Mouse (Mus musculus): ENCODE measurements around the gene Zcwpw1. TPM values are rescaled to one million over a fixed set of nuclear protein-coding genes. Genes with fewer than 3 reads are reported as not detected.
"Not testable (repeated sequence)": the region's sequence is repeated elsewhere in the genome, so short reads cannot be mapped to it uniquely, and the experiment has no call there.

The Zcwpw1 gene
- polyA plus RNA-seq, 1 experiment from 2014 or later: 17.7 TPM

- DNase-seq (ENCODE audit: low spot score): no peak
Measured at GRCm38 (mm10) chr5:137830238-137830637, 42.6 kb downstream of the Zcwpw1 start.

DNA sequence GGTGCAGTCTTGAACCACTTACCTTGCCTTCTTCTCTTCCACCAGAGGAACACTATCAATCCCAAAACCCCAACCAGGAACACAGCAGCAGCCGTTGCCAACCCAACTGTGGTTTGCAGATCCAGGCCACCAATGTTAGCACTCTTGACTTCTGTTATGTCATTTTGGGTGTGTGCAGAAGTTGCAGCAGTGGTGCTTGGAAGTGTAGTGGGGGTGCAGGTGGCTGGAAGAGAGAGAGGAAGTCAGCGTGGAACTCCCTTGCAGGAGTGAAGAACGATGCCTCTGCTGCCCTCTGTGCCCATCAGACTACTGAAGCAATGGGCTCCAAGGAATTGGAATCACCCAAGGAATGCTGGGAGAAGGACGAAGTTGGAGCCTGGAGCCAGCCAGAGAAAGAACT is 43.5 kb downstream of the Zcwpw1 start:
- no peak for DNase-seq (ENCODE audit: low spot score)

DNA sequence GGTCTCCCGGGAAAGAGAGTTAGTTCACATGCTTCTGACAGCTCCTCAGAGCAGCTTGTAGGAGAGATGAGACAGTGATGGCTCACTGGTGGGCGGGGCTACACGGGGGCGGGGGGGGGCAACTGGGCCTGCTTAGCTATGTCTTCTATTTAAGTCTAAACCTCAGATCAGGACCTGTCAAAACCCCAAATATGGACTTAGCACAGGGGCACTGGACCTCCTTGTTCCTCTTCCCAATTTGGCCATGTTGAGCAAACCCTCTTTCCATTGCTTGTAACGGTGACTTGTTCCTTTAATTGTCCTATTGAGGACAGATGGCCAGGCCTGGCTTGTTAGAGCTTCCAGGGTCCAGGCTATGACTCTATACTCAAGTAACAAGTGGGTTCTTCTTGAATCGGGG is 43.9 kb downstream of the Zcwpw1 start:
- no peak for DNase-seq (ENCODE audit: low spot score)

GRCm38 (mm10) chr5:137833500-137833899 is 45.9 kb downstream of the Zcwpw1 start:
- no peak for DNase-seq (ENCODE audit: low spot score)

DNA sequence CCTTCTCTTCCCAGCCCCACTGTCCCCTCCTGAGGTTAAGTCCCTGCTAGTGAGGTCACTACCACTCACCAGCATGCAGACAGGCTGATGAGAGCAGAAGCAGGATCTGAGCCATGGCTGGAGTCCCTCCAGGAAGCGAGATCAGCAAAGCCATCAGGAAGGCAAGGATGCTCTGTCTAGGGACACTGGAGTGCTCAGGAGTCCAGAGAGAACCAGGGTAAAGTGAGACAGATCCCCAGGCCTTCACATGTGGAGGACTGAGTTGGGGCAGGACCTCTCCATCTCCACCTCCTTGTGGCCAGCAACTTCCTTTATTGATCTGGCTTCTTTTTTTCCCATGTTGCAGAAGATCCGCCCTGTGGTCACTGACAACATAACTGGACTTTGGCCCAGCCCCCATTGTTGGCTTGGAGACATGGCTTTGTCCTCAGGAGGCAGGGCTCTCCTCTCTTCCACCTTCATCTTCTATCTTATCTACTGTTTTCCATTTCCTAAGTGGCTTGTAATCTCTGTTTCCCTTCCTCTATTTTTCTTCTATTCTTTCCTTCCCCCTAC is 48.4 kb downstream of the Zcwpw1 start, which contains the start of gene Pilra:
Pilra (minus strand) TSS at position 316 of the 555 bp plus-strand sequence.
- DNase-seq (ENCODE audit: low spot score): not testable (repeated sequence)

- no peak for DNase-seq (ENCODE audit: low spot score)
Measured at GRCm38 (mm10) chr5:137836611-137837010, 49.0 kb downstream of the Zcwpw1 start.

DNA sequence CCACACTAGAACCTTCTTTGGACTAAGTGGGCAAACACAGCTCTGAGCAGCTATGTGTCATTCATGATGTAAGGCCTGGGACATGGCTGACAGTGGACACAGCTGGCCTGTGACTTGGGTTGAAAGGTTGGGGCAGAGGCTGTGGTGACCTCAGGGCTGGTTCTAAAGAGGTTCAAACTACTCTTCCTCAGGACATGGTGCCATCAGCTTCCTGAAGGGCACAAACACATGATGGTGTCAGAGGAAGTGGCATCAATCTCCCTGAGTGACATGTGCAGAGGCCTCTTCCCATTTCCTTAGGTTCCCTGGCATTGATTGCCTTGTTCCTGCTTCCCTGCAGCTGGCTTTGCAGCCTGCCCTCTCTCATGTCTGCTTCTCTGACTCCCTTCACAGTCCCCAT is 49.5 kb downstream of the Zcwpw1 start:
- not testable (repeated sequence) for DNase-seq (ENCODE audit: low spot score)

DNA sequence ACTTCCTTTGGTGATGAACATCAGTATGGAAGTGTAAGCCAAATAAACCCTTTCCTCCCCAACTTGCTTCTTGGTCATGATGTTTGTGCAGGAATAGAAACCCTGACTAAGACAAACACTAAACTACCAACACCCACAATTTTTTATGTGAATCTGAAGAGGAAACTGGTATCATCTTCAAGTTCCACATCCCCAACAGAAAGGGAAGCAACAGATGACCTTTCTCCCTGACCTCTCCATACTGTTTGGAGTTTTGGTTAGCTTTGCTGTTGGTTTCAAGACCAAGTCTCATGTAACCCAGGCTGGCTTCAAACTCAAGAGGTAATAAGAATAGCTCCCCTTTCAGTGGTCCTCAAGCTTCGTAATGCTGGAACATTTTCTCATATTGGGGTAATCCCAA is 62.7 kb downstream of the Zcwpw1 start:
- DNase-seq (ENCODE audit: low spot score): not testable (repeated sequence)

- not testable (repeated sequence) for DNase-seq (ENCODE audit: low spot score)
Measured at GRCm38 (mm10) chr5:137854907-137855306, 67.3 kb downstream of the Zcwpw1 start.

GRCm38 (mm10) chr5:137856870-137857269 is 69.3 kb downstream of the Zcwpw1 start:
- DNase-seq (ENCODE audit: low spot score): not testable (repeated sequence)

DNA sequence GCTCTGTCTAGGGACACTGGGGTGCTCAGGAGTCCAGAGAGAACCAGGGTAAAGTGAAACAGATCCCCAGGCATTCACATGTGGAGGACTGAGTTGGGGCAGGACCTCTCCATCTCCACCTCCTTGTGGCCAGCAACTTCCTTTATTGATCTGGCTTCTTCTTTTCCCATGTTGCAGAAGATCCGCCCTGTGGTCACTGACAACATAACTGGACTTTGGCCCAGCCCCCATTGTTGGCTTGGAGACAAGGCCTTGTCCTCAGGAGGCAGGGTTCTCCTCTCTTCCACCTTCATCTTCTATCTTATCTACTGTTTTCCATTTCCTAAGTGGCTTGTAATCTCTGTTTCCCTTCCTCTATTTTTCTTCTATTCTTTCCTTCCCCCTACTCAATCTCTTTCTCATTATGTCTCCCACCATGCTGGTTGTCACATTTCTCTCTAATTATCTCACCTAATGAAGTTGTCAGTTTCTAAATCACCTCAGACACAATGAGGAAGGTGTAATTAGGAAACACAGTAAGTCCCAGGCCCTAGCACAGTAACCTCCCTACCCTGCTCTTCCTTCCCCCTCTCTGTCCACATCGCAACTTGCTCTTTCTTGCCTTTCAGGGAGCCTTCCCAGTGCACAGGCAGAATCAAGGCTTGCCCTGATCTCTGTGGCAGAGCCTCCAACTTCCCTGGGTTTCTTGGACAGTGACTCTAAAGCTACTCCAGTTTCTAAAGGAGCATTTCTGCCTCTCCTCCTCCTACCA is 70.5 kb downstream of the Zcwpw1 start, which contains the start of gene Pilrb1:
Pilrb1 (minus strand) TSS at position 147 of the 751 bp plus-strand sequence.
- DNase-seq (ENCODE audit: low spot score): not testable (repeated sequence)

GRCm38 (mm10) chr5:137864008-137864407 is 76.4 kb downstream of the Zcwpw1 start:
- not testable (repeated sequence) for DNase-seq (ENCODE audit: low spot score)

GRCm38 (mm10) chr5:137868600-137868999 is 81.0 kb downstream of the Zcwpw1 start:
- not testable (repeated sequence) for DNase-seq (ENCODE audit: low spot score)

GRCm38 (mm10) chr5:137871644-137872380 is 84.2 kb downstream of the Zcwpw1 start, which contains the start of gene Pilrb2:
Gene Pilrb2, minus strand, starts transcription at chr5:137871815.
- not testable (repeated sequence) for DNase-seq (ENCODE audit: low spot score)

Other genes starting within 250 kb of the Zcwpw1 start
- 0.14 TPM in 1 of 2 replicates, not detected in the other for gene Actl6b, start 234.3 kb upstream of the Zcwpw1 start, polyA plus RNA-seq (2015; fragmentation: Nextera tagmentation; extraction: Ambion mirVana)
- gene Tfr2, start 218.0 kb upstream of the Zcwpw1 start, polyA plus RNA-seq (2015; fragmentation: Nextera tagmentation; extraction: Ambion mirVana): 0.98 and 1.2 TPM in 2 replicates
- 53.3 and 58.5 TPM in 2 replicates for gene Mospd3, start 186.7 kb upstream of the Zcwpw1 start, polyA plus RNA-seq (2015; fragmentation: Nextera tagmentation; extraction: Ambion mirVana)
- 18.6 and 21.1 TPM in 2 replicates for gene Pcolce, start 174.0 kb upstream of the Zcwpw1 start, polyA plus RNA-seq (2015; fragmentation: Nextera tagmentation; extraction: Ambion mirVana)
- gene Fbxo24, start 158.8 kb upstream of the Zcwpw1 start, polyA plus RNA-seq (2015; fragmentation: Nextera tagmentation; extraction: Ambion mirVana): 0.05 and 0.14 TPM in 2 replicates
- gene Lrch4, start 158.7 kb upstream of the Zcwpw1 start, polyA plus RNA-seq (2015; fragmentation: Nextera tagmentation; extraction: Ambion mirVana): 201 and 205 TPM in 2 replicates
- gene Gm20605, start 158.6 kb upstream of the Zcwpw1 start, polyA plus RNA-seq (2015; fragmentation: Nextera tagmentation; extraction: Ambion mirVana): 16.7 and 20.8 TPM in 2 replicates
- 30.0 and 32.9 TPM in 2 replicates for gene Sap25, start 146.5 kb upstream of the Zcwpw1 start, polyA plus RNA-seq (2015; fragmentation: Nextera tagmentation; extraction: Ambion mirVana)
- 0.09 TPM in 1 of 2 replicates, not detected in the other for gene Irs3, start 142.1 kb upstream of the Zcwpw1 start, polyA plus RNA-seq (2015; fragmentation: Nextera tagmentation; extraction: Ambion mirVana)
- gene Agfg2, start 103.1 kb upstream of the Zcwpw1 start, polyA plus RNA-seq (2015; fragmentation: Nextera tagmentation; extraction: Ambion mirVana): 109 and 142 TPM in 2 replicates
- 7.2 and 8.8 TPM in 2 replicates for gene Nyap1, start 46.2 kb upstream of the Zcwpw1 start, polyA plus RNA-seq (2015; fragmentation: Nextera tagmentation; extraction: Ambion mirVana)
- 353 and 419 TPM in 2 replicates for gene Tsc22d4, start 42.1 kb upstream of the Zcwpw1 start, polyA plus RNA-seq (2015; fragmentation: Nextera tagmentation; extraction: Ambion mirVana)
- 69.4 and 69.6 TPM in 2 replicates for gene Ppp1r35, start 8.9 kb upstream of the Zcwpw1 start, polyA plus RNA-seq (2015; fragmentation: Nextera tagmentation; extraction: Ambion mirVana)
- gene Mepce, start 143 bp upstream of the Zcwpw1 start, polyA plus RNA-seq (2015; fragmentation: Nextera tagmentation; extraction: Ambion mirVana): 13.1 and 17.2 TPM in 2 replicates
- gene Pilra, start 48.5 kb downstream of the Zcwpw1 start, polyA plus RNA-seq (2015; fragmentation: Nextera tagmentation; extraction: Ambion mirVana): 1.4 and 1.8 TPM in 2 replicates
- 2.0 and 2.8 TPM in 2 replicates for gene Pilrb1, start 70.3 kb downstream of the Zcwpw1 start, polyA plus RNA-seq (2015; fragmentation: Nextera tagmentation; extraction: Ambion mirVana)
- 1.6 and 1.8 TPM in 2 replicates for gene Pilrb2, start 84.0 kb downstream of the Zcwpw1 start, polyA plus RNA-seq (2015; fragmentation: Nextera tagmentation; extraction: Ambion mirVana)
- gene Cyp3a13, start 133.8 kb downstream of the Zcwpw1 start, polyA plus RNA-seq (2015; fragmentation: Nextera tagmentation; extraction: Ambion mirVana): 0.22 and 0.26 TPM in 2 replicates
- not detected in 2 replicates for gene Gjc3, start 175.3 kb downstream of the Zcwpw1 start, polyA plus RNA-seq (2015; fragmentation: Nextera tagmentation; extraction: Ambion mirVana)
- 0.15 and 0.27 TPM in 2 replicates for gene Azgp1, start 193.7 kb downstream of the Zcwpw1 start, polyA plus RNA-seq (2015; fragmentation: Nextera tagmentation; extraction: Ambion mirVana)
- not detected in 2 replicates for gene Smok3a, start 233.5 kb downstream of the Zcwpw1 start, polyA plus RNA-seq (2015; fragmentation: Nextera tagmentation; extraction: Ambion mirVana)
- gene Smok3b, start 233.6 kb downstream of the Zcwpw1 start, polyA plus RNA-seq (2015; fragmentation: Nextera tagmentation; extraction: Ambion mirVana): not detected in 2 replicates